Mouse (Mus musculus) testis, adult 2 months (tissue): ENCODE results near the gene Hoxa3.

ENCODE experiments used
- CTCF ChIP-seq: fragments of 200-500 bp; IDR thresholded peaks from 2 replicates; pipeline ENCODE4 v1.5.1; 2012; ENCODE audit warnings: low read depth, mild to moderate bottlenecking, inconsistent platforms, low read length, moderate library complexity; ENCODE audit not compliant: control insufficient read depth, insufficient read depth, insufficient replicate concordance
- POLR2A ChIP-seq: fragments of 200-500 bp; IDR thresholded peaks from 2 replicates; pipeline ENCODE4 v1.6.1; 2012; ENCODE audit warnings: low read depth, mild to moderate bottlenecking, inconsistent platforms, low read length, moderate library complexity; ENCODE audit not compliant: control insufficient read depth

DNA sequence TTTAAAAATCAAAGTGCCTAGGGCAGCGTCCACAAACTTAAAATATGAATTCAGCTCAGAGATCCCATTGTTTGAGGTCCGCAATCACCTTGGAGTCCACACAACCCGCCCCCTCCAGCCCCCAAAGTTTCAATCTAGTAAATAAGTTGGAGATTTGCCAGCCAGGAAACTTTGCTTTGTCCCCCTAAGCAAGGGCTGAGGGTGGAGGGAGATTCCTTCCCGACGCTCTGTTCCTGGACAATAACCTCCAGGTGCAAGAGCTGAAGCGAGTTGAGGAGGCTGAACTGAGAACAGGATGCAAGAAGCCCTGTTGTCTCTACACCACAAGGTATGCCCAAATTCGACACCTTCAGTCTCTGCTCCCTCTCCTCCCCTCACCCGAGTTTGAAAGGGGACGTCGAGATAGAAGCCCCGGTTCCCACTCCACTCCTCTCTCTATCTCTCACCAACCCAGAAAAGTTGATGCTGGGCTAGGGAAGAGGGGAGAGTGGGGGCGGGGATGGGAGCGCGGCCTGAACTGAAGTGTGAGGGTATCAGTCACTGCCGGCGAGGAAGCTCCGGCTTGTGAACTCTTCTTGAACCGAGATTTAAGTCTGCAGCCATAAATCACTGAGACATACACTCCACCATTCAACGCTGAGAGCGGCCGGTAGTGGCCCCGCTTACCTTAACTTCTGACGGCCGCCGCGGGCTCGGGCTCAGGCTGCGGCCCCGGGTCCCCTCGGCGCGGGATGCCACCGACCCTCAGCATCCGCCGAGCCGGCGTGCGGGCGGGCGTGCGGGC, 38.0 kb downstream of the Hoxa3 start:
- TF ChIP-seq CTCF (no peak), POLR2A (no peak)
